Mouse (Mus musculus): ENCODE data around the gene Dcaf7. TPM values are rescaled to one million over a fixed set of nuclear protein-coding genes. Genes with fewer than 3 reads are reported as not detected.

Gene Dcaf7
- total RNA-seq, 2 experiments from 2014 or later: 129 to 131 TPM

DNA sequence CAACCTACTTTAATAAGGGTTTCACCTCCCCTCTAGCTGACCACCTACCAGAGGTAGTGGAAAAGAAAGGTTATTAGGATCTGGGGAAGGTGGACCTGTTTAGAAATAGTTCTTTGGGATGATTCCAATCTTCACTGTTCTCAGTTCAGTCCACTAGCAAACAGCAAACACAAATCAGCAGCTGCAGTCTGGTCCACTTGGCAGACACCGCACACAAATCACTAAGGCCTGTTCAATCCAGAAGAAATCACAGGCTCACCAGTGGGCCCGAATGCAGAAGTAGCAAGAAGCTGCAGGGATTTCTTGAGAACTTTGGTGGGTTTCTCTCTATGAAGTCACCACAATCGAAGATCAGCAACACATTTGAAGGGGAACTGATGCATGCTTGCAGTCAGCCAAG is 66.2 kb downstream of the Dcaf7 start:
- DNase-seq (ENCODE audit: low spot score in 2 of 2): no peak

DNA sequence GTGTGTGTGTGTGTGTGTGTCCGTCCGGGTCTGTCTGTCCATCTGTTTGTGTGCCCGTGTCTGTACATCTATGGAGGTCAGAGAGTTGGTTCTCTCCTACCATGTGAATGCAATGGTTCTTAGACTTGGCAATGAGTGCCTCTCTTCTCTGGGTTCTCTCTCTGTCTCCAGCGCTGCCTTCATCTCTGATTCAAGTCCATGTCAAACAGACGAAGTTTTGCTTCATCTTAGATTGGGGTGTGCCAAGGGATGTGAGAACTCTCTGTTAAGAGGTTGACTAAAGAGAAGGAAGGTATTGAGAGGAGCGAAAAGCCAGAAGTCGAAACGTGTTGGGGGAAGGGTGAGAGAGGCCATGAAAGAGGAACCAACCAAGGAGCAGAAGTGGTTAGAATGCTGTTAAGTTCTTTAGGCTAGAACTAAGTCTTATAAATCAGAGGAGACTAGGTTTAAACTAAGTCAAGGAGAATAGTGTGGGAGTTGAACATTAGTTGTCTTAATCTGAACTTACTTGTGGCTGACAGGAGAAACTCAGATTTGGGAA is 69.4 kb downstream of the Dcaf7 start:
- no peak for DNase-seq (ENCODE audit: low spot score in 2 of 2)

Other genes starting within 250 kb of the Dcaf7 start
- 10 to 100 TPM; 48.7 to 64.4 TPM for gene Cyb561, start 83.5 kb upstream of the Dcaf7 start, total RNA-seq (2021)
- gene Ace, start 68.9 kb upstream of the Dcaf7 start, total RNA-seq (2021): 1 to 10 TPM; 6.0 to 9.2 TPM
- not detected for gene Ace3, start 42.2 kb upstream of the Dcaf7 start, total RNA-seq (2021)
- gene Kcnh6, start 28.7 kb upstream of the Dcaf7 start, total RNA-seq (2021): under 1 TPM; 0.72 to 0.94 TPM
- 10 to 100 TPM; 18.3 TPM for gene Taco1, start 29.2 kb downstream of the Dcaf7 start, total RNA-seq (2021)
- 10 to 100 TPM; 30.4 to 32.6 TPM for gene Map3k3, start 47.7 kb downstream of the Dcaf7 start, total RNA-seq (2021)
- 1 to 10 TPM in 1 of 2 experiments, not detected in 1; 1.4 TPM for gene Gm10840, start 124.0 kb downstream of the Dcaf7 start, total RNA-seq (2021)
- gene Limd2, start 124.0 kb downstream of the Dcaf7 start, total RNA-seq (2021): 100 to 1,000 TPM; 144 to 147 TPM
- gene Strada, start 165.3 kb downstream of the Dcaf7 start, total RNA-seq (2021): 10 to 100 TPM; 26.6 to 29.2 TPM
- 100 to 1,000 TPM in 1 of 2 experiments, 10 to 100 TPM in 1; 96.3 to 100 TPM for gene Ccdc47, start 179.5 kb downstream of the Dcaf7 start, total RNA-seq (2021)
- 10 to 100 TPM; 65.8 to 68.2 TPM for gene Ddx42, start 180.1 kb downstream of the Dcaf7 start, total RNA-seq (2021)
- 10 to 100 TPM; 26.2 to 31.1 TPM for gene Ftsj3, start 219.2 kb downstream of the Dcaf7 start, total RNA-seq (2021)
- gene Psmc5, start 219.3 kb downstream of the Dcaf7 start, total RNA-seq (2021): 100 to 1,000 TPM; 189 to 196 TPM
- 10 to 100 TPM; 23.9 to 26.3 TPM for gene Smarcd2, start 236.1 kb downstream of the Dcaf7 start, total RNA-seq (2021)
- gene Tcam1, start 239.8 kb downstream of the Dcaf7 start, total RNA-seq (2021): under 1 TPM; 0.13 to 0.15 TPM

Data from layer of hippocampus, adult 18-20 months (tissue).